Mouse (Mus musculus) cerebellum, postnatal 4 days (tissue): Measurements from ENCODE around the gene 4930512M02Rik.

Experiments
- DNase-seq, 2 experiments: peaks; one replicate each; pipeline ENCODE4 v3.0.0; 2022; ENCODE audit warnings: low spot score in 2 of 2, mixed read lengths in 1 of 2

Gene 4930512M02Rik

GRCm38 (mm10) chr11:11564266-11565044, 63.2 kb downstream of the 4930512M02Rik start:
- DNase-seq: peak in 1 of 2 experiments; percentile 4

GRCm38 (mm10) chr11:11561118-11561517, 66.5 kb downstream of the 4930512M02Rik start:
- no peak for DNase-seq

GRCm38 (mm10) chr11:11559099-11559686, 68.4 kb downstream of the 4930512M02Rik start:
- DNase-seq: no peak

GRCm38 (mm10) chr11:11558662-11559061, 69.0 kb downstream of the 4930512M02Rik start:
- no peak for DNase-seq

GRCm38 (mm10) chr11:11557173-11557967, 70.3 kb downstream of the 4930512M02Rik start:
- peak in 1 of 2 experiments; percentile 31 for DNase-seq

- DNase-seq: no peak
Observed at GRCm38 (mm10) chr11:11556186-11556585, 71.4 kb downstream of the 4930512M02Rik start.

- DNase-seq: no peak
Observed at GRCm38 (mm10) chr11:11555563-11555962, 72.1 kb downstream of the 4930512M02Rik start.

- DNase-seq: no peak
Observed at GRCm38 (mm10) chr11:11547597-11548240, 79.9 kb downstream of the 4930512M02Rik start.

- no peak for DNase-seq
Observed at GRCm38 (mm10) chr11:11546903-11547511, 80.6 kb downstream of the 4930512M02Rik start.

GRCm38 (mm10) chr11:11545948-11546347, 81.7 kb downstream of the 4930512M02Rik start:
- no peak for DNase-seq
